Mouse (Mus musculus): ENCODE data around the gene Sh3gl2.

- TF ChIP-seq CTCF (IDR thresholded peaks at IDR 0.05; ENCODE audit: low read depth, low read length): no peak
- TF ChIP-seq GATA1 (IDR thresholded peaks at IDR 0.05; ENCODE audit: borderline replicate concordance, low read length): no peak
- TF ChIP-seq POLR2AphosphoS5 (IDR thresholded peaks at IDR 0.05; ENCODE audit: insufficient replicate concordance, low read depth, low read length): no peak
- no peak for TF ChIP-seq GATA2 (IDR thresholded peaks at IDR 0.05; ENCODE audit: borderline replicate concordance, low read depth, low read length)
Observed at GRCm38 (mm10) chr4:85206675-85207400, 1.9 kb downstream of the Sh3gl2 start.
